Mouse (Mus musculus) limb, embryonic 14.5 days (tissue): ENCODE results near the gene Shc2. TPM values are rescaled to one million over a fixed set of nuclear protein-coding genes. Genes with fewer than 3 reads are reported as not detected.

ENCODE experiments used
- ATAC-seq: fragments of 200-750 bp; cut with Nextera tagmentation; 2 replicates; pipeline ENCODE4 v1.8.0; 2017; ENCODE audit warnings: low read depth, moderate number of reproducible peaks, moderate TSS enrichment; ENCODE audit not compliant: low FRiP score
- DNase-seq: peaks from one replicate; pipeline ENCODE4 v3.0.0-alpha.2; 2015; ENCODE audit warnings: low spot score
- H3K27ac ChIP-seq: fragments of 300-500 bp; sonication (generic); replicated peaks from 2 replicates; pipeline ENCODE4 v1.5.1; 2014; ENCODE audit warnings: low read depth, mild to moderate bottlenecking, low read length, moderate library complexity, mixed read lengths
- H3K27me3 ChIP-seq: fragments of 300-500 bp; sonication (generic); 2 replicates; pipeline ENCODE4 v1.6.1; 2014; ENCODE audit warnings: low read length, mixed read lengths; ENCODE audit not compliant: control insufficient read depth, insufficient read depth
- H3K36me3 ChIP-seq: fragments of 300-500 bp; sonication (generic); 2 replicates; pipeline ENCODE4 v1.6.1; 2014; ENCODE audit warnings: mild to moderate bottlenecking, low read length, moderate library complexity, mixed read lengths; ENCODE audit not compliant: control insufficient read depth, insufficient read depth
- H3K4me1 ChIP-seq: fragments of 300-500 bp; sonication (generic); 2 replicates; pipeline ENCODE4 v1.6.1; 2014; ENCODE audit warnings: antibody characterized with exemption, low read length, mixed read lengths; ENCODE audit not compliant: control insufficient read depth, insufficient read depth
- H3K4me2 ChIP-seq: fragments of 300-500 bp; sonication (generic); replicated peaks from 2 replicates; pipeline ENCODE4 v1.6.1; 2014; ENCODE audit warnings: low read depth, mild to moderate bottlenecking, low read length, moderate library complexity; ENCODE audit not compliant: severe bottlenecking
- H3K4me3 ChIP-seq: fragments of 300-500 bp; sonication (generic); replicated peaks from 2 replicates; pipeline ENCODE4 v1.5.1; 2014; ENCODE audit warnings: low read length
- H3K9ac ChIP-seq: fragments of 300-500 bp; sonication (generic); 2 replicates; pipeline ENCODE4 v1.6.1; 2014; ENCODE audit warnings: mild to moderate bottlenecking, low read depth, low read length, moderate library complexity; ENCODE audit not compliant: severe bottlenecking
- H3K9me3 ChIP-seq: fragments of 300-500 bp; sonication (generic); 2 replicates; pipeline ENCODE4 v1.6.1; 2016; ENCODE audit warnings: low read length; ENCODE audit not compliant: control insufficient read depth
- POLR2A ChIP-seq: fragments of 200-500 bp; IDR thresholded peaks from 2 replicates; pipeline ENCODE4 v1.8.0; 2012; ENCODE audit warnings: inconsistent platforms, mild to moderate bottlenecking, moderate library complexity, borderline replicate concordance; ENCODE audit not compliant: insufficient read depth, insufficient read length; ENCODE audit errors: extremely low read depth
- WGBS: fragments of 180-500 bp; shearing (Covaris S2); extraction: QIAGEN DNeasy Blood & Tissue Kit; methylation state at CpG from one replicate; pipeline ENCODE4 v1.1.7; 2014; 5-methylcytosine and 5-hydroxymethylcytosine counted together
- polyA plus RNA-seq, 2 experiments: library from polyadenylated mRNA; depleted of rRNA in 1 of 2; stranded (reverse) in 1 of 2; unstranded in 1 of 2; fragments of >200 nt; fragmentation: Nextera tagmentation in 1 of 2; extraction: Ambion mirVana in 1 of 2; gene quantifications; 2 replicates each; pipeline versions ENCODE4 v1.2.1 to v1.2.3; 2012 to 2014

Gene Shc2
- polyA plus RNA-seq, 2 experiments = 9.0 to 30.2 TPM

DNA sequence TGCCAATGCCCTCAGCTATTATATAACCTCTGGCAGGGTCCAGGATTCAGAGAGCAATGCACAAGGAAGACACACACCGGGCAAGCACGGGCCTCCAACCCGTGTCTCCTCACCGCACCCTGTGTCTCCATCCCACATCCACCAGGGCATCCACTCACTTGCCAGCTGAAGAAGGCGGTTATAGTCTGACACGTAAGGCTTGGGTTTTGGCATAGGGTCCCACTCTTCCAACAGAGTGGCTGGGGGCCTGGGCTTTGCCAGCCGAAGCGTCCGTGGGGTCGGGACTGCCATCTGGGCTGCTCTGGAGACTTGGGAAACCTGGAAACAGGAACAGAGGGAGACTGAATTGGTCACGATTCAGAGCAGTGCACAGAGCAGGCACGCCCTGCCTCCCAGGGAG lies 57.9 kb downstream of the Shc2 start:
- no peak overlapping the region for H3K4me2 ChIP-seq
- no peaks in the 10 kb centered on the region for H3K4me1 ChIP-seq
- no peak overlapping the region for H3K4me3 ChIP-seq
- no peak for ATAC-seq
- no peak for TF ChIP-seq POLR2A
- H3K36me3 ChIP-seq = no peaks in the 10 kb centered on the region
- DNase-seq = no peak
- H3K27ac ChIP-seq = no peak overlapping the region
- no peaks in the 10 kb centered on the region for H3K9me3 ChIP-seq
- no peak overlapping the region for H3K9ac ChIP-seq
- WGBS = 79% methylated on average over 12 of the region's 12 CpGs
- H3K27me3 ChIP-seq = no peaks in the 10 kb centered on the region

GRCm38 (mm10) chr10:79578891-79579290 lies 58.8 kb downstream of the Shc2 start:
- Histone ChIP-seq H3K9me3 (no peaks in the 10 kb centered on the region), H3K27ac (no peak overlapping the region), H3K4me3 (no peak overlapping the region), H3K36me3 (no peaks in the 10 kb centered on the region), H3K4me2 (no peak overlapping the region), H3K27me3 (no peaks in the 10 kb centered on the region), H3K4me1 (no peaks in the 10 kb centered on the region), H3K9ac (no peak overlapping the region)
- no peak for ATAC-seq
- DNase-seq = no peak
- TF ChIP-seq POLR2A = no peak
- WGBS = 75% methylated on average over 7 of the region's 7 CpGs

GRCm38 (mm10) chr10:79578276-79578675 lies 59.4 kb downstream of the Shc2 start:
- Histone ChIP-seq H3K9me3 (no peaks in the 10 kb centered on the region), H3K36me3 (no peaks in the 10 kb centered on the region), H3K27ac (no peak overlapping the region), H3K4me2 (no peak overlapping the region), H3K27me3 (no peaks in the 10 kb centered on the region), H3K4me3 (no peak overlapping the region), H3K9ac (no peak overlapping the region), H3K4me1 (no peaks in the 10 kb centered on the region)
- 37% methylated on average over 9 of the region's 9 CpGs for WGBS
- DNase-seq (no peak), ATAC-seq (no peak)
- TF ChIP-seq POLR2A = no peak

DNA sequence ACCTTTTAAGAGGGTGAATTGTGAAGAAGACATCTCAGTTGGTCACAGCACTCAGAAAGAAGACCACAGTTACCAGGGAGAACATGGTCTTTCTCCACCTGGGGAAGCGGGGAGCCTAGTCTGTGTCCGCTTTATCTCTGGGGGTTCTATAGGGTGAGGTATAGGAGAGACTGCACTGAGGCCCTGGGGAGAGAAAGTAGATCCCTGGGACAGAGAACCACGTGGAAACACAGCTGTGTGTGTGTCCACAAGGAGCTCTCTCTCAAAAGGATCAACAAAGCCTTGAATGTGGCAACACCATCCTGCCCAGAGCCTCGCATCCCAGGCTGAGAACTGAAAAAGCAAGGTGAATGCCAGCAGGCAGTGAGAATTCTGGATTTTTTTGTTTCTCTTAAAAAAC lies 60.3 kb downstream of the Shc2 start:
- Histone ChIP-seq H3K9ac (no peak overlapping the region), H3K4me1 (no peaks in the 10 kb centered on the region), H3K4me3 (no peak overlapping the region), H3K9me3 (no peaks in the 10 kb centered on the region), H3K27ac (no peak overlapping the region), H3K27me3 (no peaks in the 10 kb centered on the region), H3K4me2 (no peak overlapping the region), H3K36me3 (no peaks in the 10 kb centered on the region)
- WGBS = 72% methylated on average over 4 of the region's 4 CpGs
- DNase-seq = no peak
- no peak for TF ChIP-seq POLR2A
- no peak for ATAC-seq

DNA sequence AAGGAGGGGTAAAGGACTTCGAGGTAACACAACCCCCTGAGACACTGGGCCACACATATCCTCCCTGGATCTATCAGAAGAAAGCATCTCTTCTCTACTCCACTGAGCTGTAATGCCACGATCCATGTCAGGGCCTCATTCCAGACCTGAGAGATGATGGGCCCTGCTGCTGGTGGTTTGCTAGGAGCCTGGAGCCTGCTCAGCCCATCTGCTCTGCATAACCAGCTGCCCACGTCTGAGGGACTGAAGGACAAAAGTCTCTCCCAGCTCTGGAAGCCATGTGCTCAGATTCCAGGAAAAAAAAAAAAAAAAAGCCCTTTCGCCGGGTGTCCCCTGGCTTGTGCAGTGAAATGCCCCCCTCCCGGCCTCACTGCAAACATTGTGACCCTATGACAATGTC lies 62.0 kb downstream of the Shc2 start:
- H3K4me1 ChIP-seq = no peaks in the 10 kb centered on the region
- no peak overlapping the region for H3K27ac ChIP-seq
- H3K4me3 ChIP-seq = no peak overlapping the region
- WGBS = 72% methylated on average over 6 of the region's 6 CpGs
- H3K36me3 ChIP-seq = no peaks in the 10 kb centered on the region
- H3K27me3 ChIP-seq = no peaks in the 10 kb centered on the region
- H3K4me2 ChIP-seq = no peak overlapping the region
- no peak for ATAC-seq
- no peak for TF ChIP-seq POLR2A
- no peak overlapping the region for H3K9ac ChIP-seq
- H3K9me3 ChIP-seq = no peaks in the 10 kb centered on the region
- DNase-seq = no peak

DNA sequence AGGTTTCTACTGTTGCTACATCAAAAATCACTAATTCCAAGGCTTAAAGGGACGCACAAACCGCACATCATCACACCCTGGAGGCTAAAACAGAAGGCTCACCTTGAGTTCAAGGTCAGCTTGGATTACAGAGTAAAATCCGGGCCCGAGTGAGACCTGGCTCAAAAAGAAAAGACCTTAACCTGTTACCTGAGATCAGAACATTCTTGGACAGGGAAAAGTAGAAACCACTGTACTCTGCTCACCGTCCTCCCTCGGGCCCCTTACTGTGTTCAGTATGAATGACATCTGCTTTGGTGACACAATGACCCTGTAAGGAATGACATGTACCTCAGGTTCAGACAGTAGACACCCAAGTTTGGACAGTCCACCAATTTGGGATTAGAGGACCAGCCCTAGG lies 62.9 kb downstream of the Shc2 start:
- no peak for TF ChIP-seq POLR2A
- H3K4me3 ChIP-seq = no peak overlapping the region
- H3K36me3 ChIP-seq = no peaks in the 10 kb centered on the region
- H3K9me3 ChIP-seq = no peaks in the 10 kb centered on the region
- no peak overlapping the region for H3K4me2 ChIP-seq
- no peak for DNase-seq
- no peaks in the 10 kb centered on the region for H3K27me3 ChIP-seq
- ATAC-seq = no peak
- H3K27ac ChIP-seq = no peak overlapping the region
- no peak overlapping the region for H3K9ac ChIP-seq
- no peaks in the 10 kb centered on the region for H3K4me1 ChIP-seq
- WGBS = 83% methylated on average over 6 of the region's 6 CpGs
